Mouse (Mus musculus) liver, embryonic 11.5 days (tissue): Measurements from ENCODE around the gene Cabp2. TPM values are rescaled to one million over a fixed set of nuclear protein-coding genes. Genes with fewer than 3 reads are reported as not detected.
"Not testable (repeated sequence)": the region's sequence is repeated elsewhere in the genome, so short reads cannot be mapped to it uniquely, and the experiment has no call there.

ENCODE experiments used
- ATAC-seq: fragments of 200-750 bp; cut with Nextera tagmentation; replicated peaks from 2 replicates; pipeline ENCODE4 v1.8.0; 2017; ENCODE audit warnings: moderate number of reproducible peaks, mild to moderate bottlenecking, moderate TSS enrichment, moderate library complexity; ENCODE audit not compliant: low FRiP score
- DNase-seq: peaks from one replicate; pipeline ENCODE4 v3.0.0-alpha.2; 2017; ENCODE audit warnings: low spot score
- H3K27ac ChIP-seq: fragments of 300-500 bp; sonication (generic); 2 replicates; pipeline ENCODE4 v1.5.1; 2014; ENCODE audit warnings: mild to moderate bottlenecking, low read depth, low read length, control low read depth
- H3K27me3 ChIP-seq: fragments of 300-500 bp; sonication (generic); replicated peaks from 2 replicates; pipeline ENCODE4 v1.6.1; 2014; ENCODE audit warnings: low read length, mixed read lengths; ENCODE audit not compliant: control insufficient read depth, insufficient read depth
- H3K36me3 ChIP-seq: fragments of 300-500 bp; sonication (generic); 2 replicates; pipeline ENCODE4 v1.6.1; 2014; ENCODE audit warnings: mild to moderate bottlenecking, low read length, moderate library complexity, mixed read lengths; ENCODE audit not compliant: control insufficient read depth, insufficient read depth
- H3K4me1 ChIP-seq: fragments of 300-500 bp; sonication (generic); replicated peaks from 2 replicates; pipeline ENCODE4 v1.6.1; 2014; ENCODE audit warnings: low read length, mixed read lengths; ENCODE audit not compliant: control insufficient read depth, insufficient read depth
- H3K4me2 ChIP-seq: fragments of 300-500 bp; sonication (generic); 2 replicates; pipeline ENCODE4 v1.6.1; 2014; ENCODE audit warnings: mild to moderate bottlenecking, control low read depth, moderate library complexity
- H3K4me3 ChIP-seq: fragments of 300-500 bp; sonication (generic); 2 replicates; pipeline ENCODE4 v1.5.1; 2014; ENCODE audit warnings: low read depth, low read length, control low read depth
- H3K9ac ChIP-seq: fragments of 300-500 bp; sonication (generic); 2 replicates; pipeline ENCODE4 v1.6.1; 2014; ENCODE audit warnings: low read depth, low read length, control low read depth
- H3K9me3 ChIP-seq: fragments of 300-500 bp; sonication (generic); 2 replicates; pipeline ENCODE4 v1.6.1; 2016; ENCODE audit warnings: low read length, inconsistent platforms, mixed read lengths; ENCODE audit not compliant: control insufficient read depth
- WGBS: fragments of 180-500 bp; shearing (Covaris S2); extraction: QIAGEN DNeasy Blood & Tissue Kit; methylation state at CpG from one replicate; pipeline ENCODE4 v1.1.7; 2014; 5-methylcytosine and 5-hydroxymethylcytosine counted together
- polyA plus RNA-seq: library from polyadenylated mRNA; unstranded; fragments of >200 nt; fragmentation: Nextera tagmentation; extraction: Ambion mirVana; gene quantifications from 2 replicates; pipeline ENCODE4 v1.2.1, GENCODE M21; 2014

Gene Cabp2
- polyA plus RNA-seq, 1 experiment from 2014 or later: 0.52 TPM

GRCm38 (mm10) chr19:4121896-4122295 is 40.5 kb downstream of the Cabp2 start:
- H3K36me3 ChIP-seq, ATAC-seq, H3K4me3 ChIP-seq, H3K9me3 ChIP-seq, DNase-seq, H3K27me3 ChIP-seq, H3K9ac ChIP-seq: not testable (repeated sequence)
- Histone ChIP-seq H3K27ac (peak overlapping the region; percentile 39; the same call in 1 of the 2 replicates), H3K4me2 (peak overlapping the region; percentile 57), H3K4me1 (peaks cover 20% of the 10 kb centered on the region)
- 52% methylated on average over 6 of the region's 6 CpGs for WGBS

DNA sequence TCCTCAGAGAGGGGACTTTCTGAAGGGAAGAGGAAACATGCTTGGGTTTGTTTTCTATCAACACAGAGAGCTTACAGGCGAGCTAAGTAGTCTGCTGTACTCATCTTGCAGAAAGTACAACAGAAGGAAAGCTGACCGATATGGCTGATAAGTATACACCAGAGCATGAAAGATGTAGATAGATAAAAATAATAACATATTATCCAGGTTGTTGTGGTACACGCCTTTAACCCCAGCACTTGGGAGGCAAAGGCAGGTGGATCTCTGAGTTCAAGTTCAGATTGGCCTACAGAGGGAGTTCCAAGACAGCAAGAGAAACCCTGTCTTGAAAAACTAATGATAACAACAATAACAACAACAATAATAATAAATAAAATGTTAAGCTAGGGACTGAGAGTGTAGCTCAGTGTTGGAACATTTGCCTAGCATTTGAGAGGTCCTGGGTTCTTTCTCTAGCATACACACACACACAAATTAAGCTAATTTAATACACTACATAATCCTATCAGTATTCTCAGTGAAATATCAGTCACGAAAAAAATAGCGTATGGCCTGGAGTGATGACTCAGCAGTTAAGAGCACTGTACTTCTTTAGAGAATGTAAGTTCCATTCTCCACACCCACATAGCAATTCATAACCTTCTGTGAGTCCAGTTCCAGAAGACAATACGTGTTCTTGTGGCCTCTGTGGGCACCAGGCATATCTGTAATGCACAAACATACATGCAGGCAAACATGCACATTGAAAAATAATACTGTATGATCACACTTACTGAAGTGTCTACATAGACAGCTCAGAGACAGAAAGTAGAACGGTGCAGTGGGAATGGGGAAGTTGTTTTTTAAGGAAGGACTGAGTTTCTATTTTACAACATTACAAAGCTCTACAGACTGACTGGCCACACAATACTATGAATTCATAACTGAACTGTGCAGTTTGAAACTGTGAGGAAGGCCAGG is 41.3 kb downstream of the Cabp2 start:
- Histone ChIP-seq H3K4me1 (peaks cover 26% of the 10 kb centered on the region), H3K27ac (peak overlapping the region; percentile 47; the same call in 1 of the 2 replicates), H3K9ac (no peak overlapping the region), H3K4me3 (no peak overlapping the region), H3K27me3 (no peaks in the 10 kb centered on the region), H3K9me3 (no peaks in the 10 kb centered on the region), H3K36me3 (no peaks in the 10 kb centered on the region), H3K4me2 (peak overlapping the region; percentile 6; the same call in 1 of the 2 replicates)
- ATAC-seq (no peak), DNase-seq (no peak)
- 66% methylated on average over 7 of the region's 7 CpGs for WGBS

- DNase-seq (no peak), ATAC-seq (no peak)
- H3K4me2 ChIP-seq: no peak overlapping the region; the same call in 1 of the 2 replicates
- peaks cover 4% of the 10 kb centered on the region; the same call in 1 of the 2 replicates for H3K36me3 ChIP-seq
- no peak overlapping the region for H3K9ac ChIP-seq
- H3K9me3 ChIP-seq: no peaks in the 10 kb centered on the region
- no peak overlapping the region for H3K4me3 ChIP-seq
- H3K4me1 ChIP-seq: peaks cover 26% of the 10 kb centered on the region
- no peak overlapping the region for H3K27ac ChIP-seq
- H3K27me3 ChIP-seq: no peaks in the 10 kb centered on the region
- 86% methylated on average over 4 of the region's 4 CpGs for WGBS
Observed at GRCm38 (mm10) chr19:4124432-4124831, 43.1 kb downstream of the Cabp2 start.

DNA sequence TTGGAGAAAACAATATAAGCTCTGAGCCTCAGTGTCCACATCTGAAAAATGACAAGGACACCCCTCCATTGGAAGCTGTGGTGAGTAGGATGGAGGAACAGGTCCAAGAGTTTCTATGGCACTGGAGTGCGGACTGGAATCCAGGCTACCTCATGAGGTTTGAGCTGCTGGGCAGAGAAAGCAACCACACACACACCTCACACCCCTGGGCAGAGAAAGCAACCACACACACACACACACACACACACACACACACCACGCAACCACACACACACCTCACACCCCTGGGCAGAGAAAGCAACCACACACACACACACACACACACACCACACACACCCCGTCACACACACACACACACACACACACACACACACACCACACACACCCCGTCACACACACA is 43.9 kb downstream of the Cabp2 start:
- Histone ChIP-seq H3K4me3 (peak overlapping the region; percentile 83), H3K4me2 (peak overlapping the region; percentile 87), H3K9ac (peak overlapping the region; percentile 65), H3K4me1 (peaks cover 22% of the 10 kb centered on the region)
- H3K27ac ChIP-seq, H3K9me3 ChIP-seq, H3K27me3 ChIP-seq, H3K36me3 ChIP-seq, DNase-seq: not testable (repeated sequence)
- ATAC-seq: peak; percentile 19
- 23% methylated on average over 4 of the region's 4 CpGs for WGBS

DNA sequence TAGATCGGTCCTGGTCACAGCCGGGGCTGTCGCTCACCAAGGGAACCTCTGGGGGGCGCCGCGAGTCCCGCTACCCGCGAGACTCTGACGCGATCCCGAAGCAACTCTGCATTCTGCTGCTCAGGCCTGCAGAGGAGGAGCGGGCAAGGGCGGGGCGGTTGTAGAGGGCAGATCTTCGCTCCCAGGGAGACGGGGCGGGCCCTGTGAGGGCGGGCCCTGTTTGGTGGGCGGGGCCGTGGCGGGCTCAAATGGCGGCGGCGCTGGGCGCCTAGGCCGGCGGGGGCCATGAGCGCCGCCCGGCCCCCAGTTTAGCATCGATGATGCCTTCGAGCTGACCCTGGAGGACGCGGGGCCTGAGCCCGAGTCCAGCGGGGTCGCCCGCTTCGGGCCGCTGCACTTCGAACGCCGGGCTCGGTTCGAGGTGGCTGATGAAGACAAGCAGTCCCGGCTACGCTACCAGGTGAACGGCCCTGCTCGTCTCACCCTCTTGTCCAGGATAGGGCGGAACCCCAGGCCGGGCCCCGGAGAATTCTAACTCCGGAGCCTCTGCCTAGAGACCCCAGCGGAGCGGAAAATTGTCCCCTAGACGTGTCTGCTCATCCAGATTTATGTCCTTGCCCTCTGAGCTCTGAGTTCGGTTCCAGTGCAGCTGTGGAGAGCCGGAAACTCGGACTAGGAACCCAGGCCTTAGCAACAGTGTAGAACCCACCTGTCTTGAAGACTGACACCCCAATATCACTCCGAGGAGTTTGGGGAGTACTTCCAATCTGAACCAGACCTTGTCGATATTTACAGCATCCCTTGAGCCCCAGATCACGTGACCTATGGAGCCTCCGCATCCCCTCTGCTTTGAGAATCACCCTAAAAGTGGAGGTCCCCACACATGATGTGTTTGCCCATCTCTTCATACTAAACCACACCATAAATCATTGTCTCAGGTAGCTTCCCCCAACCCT is 44.6 kb downstream of the Cabp2 start, which contains the start of gene Aip:
TSS of gene Aip (minus strand) at position 118 of the 956 bp plus-strand sequence.
- peaks cover 4% of the 10 kb centered on the region; the same call in 1 of the 2 replicates for H3K36me3 ChIP-seq
- H3K4me1 ChIP-seq: peaks cover 24% of the 10 kb centered on the region
- H3K27me3 ChIP-seq: no peaks in the 10 kb centered on the region
- H3K9me3 ChIP-seq: no peaks in the 10 kb centered on the region
- H3K9ac ChIP-seq: peak within 1 kb of the TSS; percentile 90
- peak within 1 kb of the TSS; percentile 83 for H3K4me3 ChIP-seq
- ATAC-seq: peak; percentile 93
- peak within 1 kb of the TSS; percentile 87 for H3K4me2 ChIP-seq
- H3K27ac ChIP-seq: peak within 1 kb of the TSS; percentile 70
- 2% methylated on average over 63 of the region's 64 CpGs for WGBS
- peak; percentile 98 for DNase-seq

- ATAC-seq (no peak), DNase-seq (no peak)
- Histone ChIP-seq H3K4me1 (peaks cover 32% of the 10 kb centered on the region), H3K27me3 (no peaks in the 10 kb centered on the region), H3K9ac (peak overlapping the region; percentile 90), H3K36me3 (peaks cover 9% of the 10 kb centered on the region), H3K4me2 (peak overlapping the region; percentile 87), H3K9me3 (no peaks in the 10 kb centered on the region), H3K4me3 (peak overlapping the region; percentile 83), H3K27ac (0 out of 2 replicates have a peak overlapping the region, but pooled peaks have one; percentile 13)
- WGBS: 68% methylated on average over 7 of the region's 7 CpGs
Observed at GRCm38 (mm10) chr19:4126759-4127495, 45.5 kb downstream of the Cabp2 start.

GRCm38 (mm10) chr19:4129462-4129861 is 48.1 kb downstream of the Cabp2 start:
- no peak overlapping the region for H3K4me3 ChIP-seq
- H3K36me3 ChIP-seq: peaks cover 14% of the 10 kb centered on the region
- ATAC-seq (no peak), DNase-seq (no peak)
- H3K4me1 ChIP-seq: peaks cover 26% of the 10 kb centered on the region
- no peak overlapping the region for H3K4me2 ChIP-seq
- 92% methylated on average over 7 of the region's 7 CpGs for WGBS
- no peaks in the 10 kb centered on the region for H3K27me3 ChIP-seq
- no peak overlapping the region for H3K27ac ChIP-seq
- H3K9me3 ChIP-seq: no peaks in the 10 kb centered on the region
- no peak overlapping the region for H3K9ac ChIP-seq

GRCm38 (mm10) chr19:4130106-4130505 is 48.7 kb downstream of the Cabp2 start:
- peaks cover 26% of the 10 kb centered on the region for H3K4me1 ChIP-seq
- 84% methylated on average over 4 of the region's 4 CpGs for WGBS
- no peak overlapping the region for H3K27ac ChIP-seq
- DNase-seq: no peak
- no peak for ATAC-seq
- H3K36me3 ChIP-seq: peaks cover 14% of the 10 kb centered on the region
- no peaks in the 10 kb centered on the region for H3K9me3 ChIP-seq
- H3K4me3 ChIP-seq: no peak overlapping the region; the same call in 1 of the 2 replicates
- H3K9ac ChIP-seq: no peak overlapping the region
- peak overlapping the region; percentile 47 for H3K4me2 ChIP-seq
- H3K27me3 ChIP-seq: no peaks in the 10 kb centered on the region
